Mouse (Mus musculus): ENCODE measurements at regions not wholly inside any gene's neighbourhood (a gene's known extent, or its start where the extent isn't known, plus 50 kb on each side); places are given as distances from the start of the nearest gene placed in this dataset.
A peak's percentile ranks its signal among the peaks of the same experiment; 100 is the strongest.

DNA sequence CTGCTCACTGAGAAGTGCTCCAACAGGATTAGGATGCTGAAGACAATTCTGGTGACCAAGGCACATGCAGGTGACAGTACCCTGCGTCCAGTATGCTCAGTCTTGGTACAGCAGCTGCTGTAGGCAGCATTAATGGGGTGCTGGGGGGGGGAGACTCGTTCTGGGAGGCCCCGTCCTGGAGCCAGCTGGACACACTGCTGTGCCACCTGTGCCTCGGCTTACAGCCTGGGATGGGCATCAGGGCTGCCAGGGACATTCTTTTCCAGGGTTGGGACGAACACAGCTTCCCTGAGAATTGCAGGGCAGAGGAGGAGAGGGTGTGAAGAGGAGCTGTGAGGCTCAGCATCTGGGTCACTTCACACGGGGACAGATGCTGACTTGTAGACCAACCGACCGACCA, 135.3 kb downstream of the Zfp36l2 start:
- H3K4me2 ChIP-seq (replicated peaks; ENCODE audit: low read depth, low read length), result no peak overlapping the region
- WGBS, result 73% methylated on average over 8 of the region's 8 CpGs
- H3K4me3 ChIP-seq (ENCODE audit: low read length), result no peak overlapping the region
- no peaks in the 10 kb centered on the region for H3K27me3 ChIP-seq (ENCODE audit: insufficient read depth, low read length)
- ATAC-seq (ENCODE audit: low FRiP score, low TSS enrichment), result no peak
- H3K9me3 ChIP-seq (ENCODE audit: low read length), result no peaks in the 10 kb centered on the region
- H3K4me1 ChIP-seq (ENCODE audit: insufficient read depth, low read length), result peaks cover 4% of the 10 kb centered on the region; the same call in 1 of the 2 replicates
- no peak overlapping the region for H3K9ac ChIP-seq (replicated peaks; ENCODE audit: low read length)
- H3K27ac ChIP-seq (ENCODE audit: low read length), result no peak overlapping the region
- H3K36me3 ChIP-seq (ENCODE audit: insufficient read depth, low read length), result no peaks in the 10 kb centered on the region

DNA sequence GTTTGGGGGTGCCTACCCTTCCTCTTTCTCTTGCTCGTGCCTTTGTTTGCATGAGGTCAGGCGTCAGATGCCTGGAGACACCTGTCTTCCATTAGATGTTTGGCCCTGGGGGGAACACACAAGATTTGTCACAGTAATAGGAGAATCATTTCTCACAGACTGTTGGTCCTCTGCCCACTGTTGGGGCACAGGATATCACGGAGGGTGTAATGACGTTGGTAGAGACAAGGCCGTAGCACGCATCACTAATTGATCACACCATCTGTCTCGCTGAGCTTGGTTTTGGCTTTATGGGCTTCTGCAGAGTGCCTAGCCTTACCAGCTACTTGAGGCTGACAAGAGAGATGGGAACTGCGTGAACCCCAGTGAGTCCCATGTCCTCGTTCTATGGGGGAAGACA, 136.5 kb downstream of the Zfp36l2 start:
- no peaks in the 10 kb centered on the region for H3K4me1 ChIP-seq (ENCODE audit: insufficient read depth, low read length)
- H3K9ac ChIP-seq (replicated peaks; ENCODE audit: low read length), result no peak overlapping the region
- H3K4me3 ChIP-seq (ENCODE audit: low read length), result no peak overlapping the region
- no peaks in the 10 kb centered on the region for H3K27me3 ChIP-seq (ENCODE audit: insufficient read depth, low read length)
- no peaks in the 10 kb centered on the region for H3K9me3 ChIP-seq (ENCODE audit: low read length)
- no peak overlapping the region for H3K4me2 ChIP-seq (replicated peaks; ENCODE audit: low read depth, low read length)
- 67% methylated on average over 9 of the region's 9 CpGs for WGBS
- ATAC-seq (ENCODE audit: low FRiP score, low TSS enrichment), result no peak
- no peaks in the 10 kb centered on the region for H3K36me3 ChIP-seq (ENCODE audit: insufficient read depth, low read length)
- H3K27ac ChIP-seq (ENCODE audit: low read length), result no peak overlapping the region

DNA sequence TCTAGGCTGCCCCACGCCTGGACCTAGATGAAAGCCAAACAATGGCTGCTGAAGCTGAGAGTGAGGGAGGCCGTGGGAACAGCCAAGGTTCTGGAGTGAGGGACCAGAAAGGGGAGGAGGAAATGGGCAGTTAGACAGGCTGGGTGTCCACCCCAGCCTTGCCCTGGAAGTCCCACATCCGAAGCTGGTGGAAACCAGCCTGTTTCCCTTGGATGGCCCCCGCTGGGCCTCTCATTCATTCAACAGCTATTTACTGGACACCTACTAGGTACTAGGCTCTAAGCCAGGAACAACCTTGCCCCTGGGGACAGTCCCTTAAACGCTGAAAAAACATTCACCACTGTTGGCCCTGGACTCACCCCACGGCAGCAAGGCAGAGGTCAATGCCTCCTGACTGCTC, 139.2 kb downstream of the Zfp36l2 start:
- no peak for ATAC-seq (ENCODE audit: low FRiP score, low TSS enrichment)
- Histone ChIP-seq H3K36me3 (ENCODE audit: insufficient read depth, low read length) (no peaks in the 10 kb centered on the region), H3K27ac (ENCODE audit: low read length) (no peak overlapping the region), H3K27me3 (ENCODE audit: insufficient read depth, low read length) (no peaks in the 10 kb centered on the region), H3K4me1 (ENCODE audit: insufficient read depth, low read length) (peaks cover 21% of the 10 kb centered on the region), H3K9me3 (ENCODE audit: low read length) (no peaks in the 10 kb centered on the region), H3K4me2 (replicated peaks; ENCODE audit: low read depth, low read length) (no peak overlapping the region), H3K9ac (replicated peaks; ENCODE audit: low read length) (no peak overlapping the region), H3K4me3 (ENCODE audit: low read length) (no peak overlapping the region)
- 44% methylated on average over 6 of the region's 6 CpGs for WGBS

DNA sequence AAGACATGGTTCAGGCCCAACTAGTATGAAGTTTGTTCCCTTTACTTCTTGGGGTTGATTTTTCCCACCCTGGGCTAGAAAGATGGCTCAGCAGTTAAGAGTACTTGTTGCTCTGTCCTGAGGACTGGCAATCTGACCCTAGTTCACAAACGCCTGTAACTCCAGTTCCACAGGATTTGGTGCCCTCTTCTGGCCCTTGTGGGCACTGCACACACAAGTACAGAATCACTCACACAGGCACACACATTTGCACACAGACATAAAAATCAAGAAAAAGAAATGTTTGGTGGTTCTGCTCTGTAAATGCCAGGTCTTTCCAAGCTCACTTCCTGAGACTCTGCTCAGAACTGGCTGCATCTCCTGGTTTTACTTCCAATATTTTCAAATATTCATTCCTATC, 140.2 kb downstream of the Zfp36l2 start:
- H3K27me3 ChIP-seq (ENCODE audit: insufficient read depth, low read length), result no peaks in the 10 kb centered on the region
- 93% methylated on average over 1 of the region's 1 CpGs for WGBS
- no peaks in the 10 kb centered on the region for H3K9me3 ChIP-seq (ENCODE audit: low read length)
- H3K36me3 ChIP-seq (ENCODE audit: insufficient read depth, low read length), result no peaks in the 10 kb centered on the region
- no peak overlapping the region for H3K4me3 ChIP-seq (ENCODE audit: low read length)
- H3K27ac ChIP-seq (ENCODE audit: low read length), result no peak overlapping the region
- ATAC-seq (ENCODE audit: low FRiP score, low TSS enrichment), result no peak
- H3K4me1 ChIP-seq (ENCODE audit: insufficient read depth, low read length), result peaks cover 28% of the 10 kb centered on the region
- H3K4me2 ChIP-seq (replicated peaks; ENCODE audit: low read depth, low read length), result no peak overlapping the region
- H3K9ac ChIP-seq (replicated peaks; ENCODE audit: low read length), result no peak overlapping the region

DNA sequence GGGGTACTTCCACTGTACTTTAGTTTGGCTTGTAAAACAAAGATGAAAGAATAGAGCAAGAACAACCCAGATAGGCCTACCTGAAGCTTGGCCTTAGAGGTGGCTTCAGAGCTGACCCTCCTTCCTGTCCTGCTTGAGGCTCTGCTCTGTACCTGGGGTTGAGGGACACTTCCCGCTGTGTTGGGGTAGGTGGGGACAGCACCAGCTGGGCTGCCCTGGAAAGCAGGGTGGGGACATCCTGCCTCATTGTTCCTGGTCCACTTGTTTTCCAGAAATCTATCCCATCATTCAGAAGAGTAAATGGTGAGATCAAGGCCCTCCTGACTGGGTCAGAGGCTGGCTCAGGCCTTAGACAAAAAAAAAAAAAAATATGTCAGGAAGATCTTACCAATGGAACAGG, 141.9 kb downstream of the Zfp36l2 start:
- ATAC-seq (ENCODE audit: low FRiP score, low TSS enrichment), result no peak
- Histone ChIP-seq H3K9me3 (ENCODE audit: low read length) (no peaks in the 10 kb centered on the region; the same call in none of the 2 replicates), H3K27ac (ENCODE audit: low read length) (peak overlapping the region; percentile 81; the same call in 1 of the 2 replicates), H3K4me3 (ENCODE audit: low read length) (no peak overlapping the region), H3K4me1 (ENCODE audit: insufficient read depth, low read length) (peaks cover 28% of the 10 kb centered on the region), H3K27me3 (ENCODE audit: insufficient read depth, low read length) (no peaks in the 10 kb centered on the region), H3K4me2 (replicated peaks; ENCODE audit: low read depth, low read length) (no peak overlapping the region), H3K9ac (replicated peaks; ENCODE audit: low read length) (no peak overlapping the region), H3K36me3 (ENCODE audit: insufficient read depth, low read length) (no peaks in the 10 kb centered on the region)
- 86% methylated on average over 1 of the region's 1 CpGs for WGBS

DNA sequence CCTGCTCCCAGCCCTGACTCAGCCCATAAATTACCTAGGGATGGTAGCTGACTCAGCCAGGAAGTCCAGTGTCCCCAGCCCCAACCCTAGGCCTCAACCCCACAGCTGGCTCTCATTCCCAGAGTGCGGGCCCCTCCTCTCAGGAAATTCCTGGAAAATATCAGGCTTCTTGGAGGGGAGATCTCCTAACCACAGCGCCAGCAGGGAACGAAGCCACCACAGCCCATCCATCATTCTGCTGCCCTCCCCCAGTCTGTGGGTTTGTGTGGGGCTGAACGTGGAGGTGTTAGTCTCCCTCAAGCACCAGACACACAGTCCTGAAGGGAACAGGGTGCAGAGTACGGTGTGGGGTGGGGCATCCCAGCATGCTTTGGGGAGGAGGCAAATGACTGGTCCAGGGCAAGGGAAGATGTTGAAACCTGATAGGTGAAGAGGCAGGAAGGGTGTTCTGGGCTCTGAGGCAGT, 143.2 kb downstream of the Zfp36l2 start:
- no peak overlapping the region for H3K9ac ChIP-seq (replicated peaks; ENCODE audit: low read length)
- no peak overlapping the region; the same call in 1 of the 2 replicates for H3K4me2 ChIP-seq (replicated peaks; ENCODE audit: low read depth, low read length)
- peaks cover 28% of the 10 kb centered on the region for H3K4me1 ChIP-seq (ENCODE audit: insufficient read depth, low read length)
- ATAC-seq (ENCODE audit: low FRiP score, low TSS enrichment), result peak; percentile 95
- peak overlapping the region; percentile 81 for H3K27ac ChIP-seq (ENCODE audit: low read length)
- H3K27me3 ChIP-seq (ENCODE audit: insufficient read depth, low read length), result no peaks in the 10 kb centered on the region
- no peaks in the 10 kb centered on the region for H3K36me3 ChIP-seq (ENCODE audit: insufficient read depth, low read length)
- WGBS, result 10% methylated on average over 5 of the region's 5 CpGs
- H3K9me3 ChIP-seq (ENCODE audit: low read length), result no peaks in the 10 kb centered on the region; the same call in none of the 2 replicates
- no peak overlapping the region for H3K4me3 ChIP-seq (ENCODE audit: low read length)

DNA sequence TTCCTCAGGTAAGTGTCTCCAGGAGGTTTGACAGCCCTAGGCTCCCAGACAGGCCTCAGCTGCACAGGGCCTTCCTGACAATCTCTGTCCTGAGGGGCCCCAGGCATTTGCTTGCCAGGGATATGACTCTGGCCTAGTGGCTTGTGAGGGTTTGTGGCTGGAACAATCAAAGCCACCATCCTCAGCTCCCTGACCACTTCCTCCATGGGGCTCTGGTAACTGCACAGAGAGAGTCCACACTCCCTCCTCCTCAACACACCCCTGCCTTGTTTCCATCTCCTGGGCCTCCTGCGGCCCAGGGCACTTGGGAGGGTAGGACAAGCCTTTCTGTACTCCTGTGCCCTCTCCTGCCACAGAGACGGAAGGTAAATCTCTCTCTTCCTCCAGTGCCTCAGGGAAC, 144.6 kb downstream of the Zfp36l2 start:
- H3K4me2 ChIP-seq (replicated peaks; ENCODE audit: low read depth, low read length), result no peak overlapping the region
- H3K27me3 ChIP-seq (ENCODE audit: insufficient read depth, low read length), result no peaks in the 10 kb centered on the region
- ATAC-seq (ENCODE audit: low FRiP score, low TSS enrichment), result no peak
- H3K4me1 ChIP-seq (ENCODE audit: insufficient read depth, low read length), result peaks cover 36% of the 10 kb centered on the region
- H3K9me3 ChIP-seq (ENCODE audit: low read length), result no peaks in the 10 kb centered on the region; the same call in none of the 2 replicates
- no peak overlapping the region for H3K9ac ChIP-seq (replicated peaks; ENCODE audit: low read length)
- WGBS, result 53% methylated on average over 2 of the region's 2 CpGs
- no peak overlapping the region for H3K27ac ChIP-seq (ENCODE audit: low read length)
- H3K36me3 ChIP-seq (ENCODE audit: insufficient read depth, low read length), result no peaks in the 10 kb centered on the region
- H3K4me3 ChIP-seq (ENCODE audit: low read length), result no peak overlapping the region

DNA sequence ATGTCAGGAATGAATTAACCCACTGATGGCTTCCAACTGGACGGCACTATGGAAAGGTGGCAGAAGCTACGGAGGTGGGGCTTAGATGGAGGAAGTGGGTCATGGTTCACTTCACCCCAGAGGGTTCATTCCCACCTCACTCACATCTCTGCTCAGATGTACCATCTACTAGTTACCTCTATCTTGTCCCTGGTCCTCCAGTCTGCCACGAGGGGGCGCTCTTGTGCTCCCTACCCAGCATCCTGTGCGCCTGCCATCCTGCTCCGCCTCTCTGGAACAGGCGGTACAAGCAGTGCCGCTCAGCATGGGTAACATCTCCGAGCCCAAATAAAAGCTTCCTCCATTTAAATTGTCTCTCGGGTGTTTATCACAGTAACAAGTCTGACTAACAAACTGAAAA, 148.3 kb downstream of the Zfp36l2 start:
- Histone ChIP-seq H3K4me2 (replicated peaks; ENCODE audit: low read depth, low read length) (no peak overlapping the region), H3K36me3 (ENCODE audit: insufficient read depth, low read length) (no peaks in the 10 kb centered on the region), H3K4me1 (ENCODE audit: insufficient read depth, low read length) (peaks cover 31% of the 10 kb centered on the region), H3K27ac (ENCODE audit: low read length) (no peak overlapping the region), H3K9ac (replicated peaks; ENCODE audit: low read length) (no peak overlapping the region), H3K4me3 (ENCODE audit: low read length) (no peak overlapping the region), H3K27me3 (ENCODE audit: insufficient read depth, low read length) (no peaks in the 10 kb centered on the region), H3K9me3 (ENCODE audit: low read length) (no peaks in the 10 kb centered on the region; the same call in none of the 2 replicates)
- 85% methylated on average over 10 of the region's 10 CpGs for WGBS
- no peak for ATAC-seq (ENCODE audit: low FRiP score, low TSS enrichment)

DNA sequence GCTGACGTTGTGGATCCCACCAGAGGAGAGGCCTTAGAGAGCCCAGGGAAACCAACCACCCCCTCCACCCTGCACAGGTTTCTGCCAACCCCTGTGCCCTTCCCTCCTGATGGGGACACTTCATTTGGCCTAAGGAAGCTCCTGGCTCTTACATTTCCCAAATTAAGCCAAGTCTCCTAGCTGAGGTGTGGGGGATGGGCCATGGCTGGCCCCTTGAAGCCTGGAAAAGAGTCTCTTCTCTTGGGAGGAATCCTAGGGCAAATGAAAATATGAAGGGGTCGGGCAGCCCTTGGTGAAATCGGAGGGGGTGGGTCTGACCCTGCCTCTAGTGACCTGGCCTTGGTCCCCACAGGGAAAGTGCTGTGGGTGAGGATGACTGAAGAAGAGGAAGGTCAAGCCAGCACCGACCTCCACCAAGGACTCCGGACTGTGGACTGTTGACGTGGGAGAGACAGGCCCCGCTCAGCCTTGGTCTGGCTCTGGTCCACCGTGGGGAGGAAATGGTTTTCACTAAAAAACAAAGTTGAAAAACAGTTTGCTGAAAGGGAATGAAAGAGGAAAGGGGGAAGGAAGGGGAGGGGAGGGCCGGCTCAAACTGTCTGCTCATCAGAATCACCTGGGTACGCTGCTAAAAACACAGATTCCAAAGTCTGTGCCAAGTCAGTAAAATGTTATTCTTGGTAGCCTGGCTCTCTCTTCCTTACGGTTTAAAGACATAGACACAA, 150.0 kb downstream of the Zfp36l2 start:
- no peaks in the 10 kb centered on the region for H3K36me3 ChIP-seq (ENCODE audit: insufficient read depth, low read length)
- 46% methylated on average over 11 of the region's 11 CpGs for WGBS
- H3K27ac ChIP-seq (ENCODE audit: low read length), result peak overlapping the region; percentile 67
- no peaks in the 10 kb centered on the region; the same call in none of the 2 replicates for H3K9me3 ChIP-seq (ENCODE audit: low read length)
- H3K27me3 ChIP-seq (ENCODE audit: insufficient read depth, low read length), result no peaks in the 10 kb centered on the region
- peaks cover 23% of the 10 kb centered on the region for H3K4me1 ChIP-seq (ENCODE audit: insufficient read depth, low read length)
- no peak overlapping the region for H3K4me3 ChIP-seq (ENCODE audit: low read length)
- no peak overlapping the region for H3K4me2 ChIP-seq (replicated peaks; ENCODE audit: low read depth, low read length)
- ATAC-seq (ENCODE audit: low FRiP score, low TSS enrichment), result 0 out of 2 replicates have a peak, but pooled peaks have one; percentile 28
- H3K9ac ChIP-seq (replicated peaks; ENCODE audit: low read length), result peak overlapping the region; percentile 2; the same call in 1 of the 2 replicates

DNA sequence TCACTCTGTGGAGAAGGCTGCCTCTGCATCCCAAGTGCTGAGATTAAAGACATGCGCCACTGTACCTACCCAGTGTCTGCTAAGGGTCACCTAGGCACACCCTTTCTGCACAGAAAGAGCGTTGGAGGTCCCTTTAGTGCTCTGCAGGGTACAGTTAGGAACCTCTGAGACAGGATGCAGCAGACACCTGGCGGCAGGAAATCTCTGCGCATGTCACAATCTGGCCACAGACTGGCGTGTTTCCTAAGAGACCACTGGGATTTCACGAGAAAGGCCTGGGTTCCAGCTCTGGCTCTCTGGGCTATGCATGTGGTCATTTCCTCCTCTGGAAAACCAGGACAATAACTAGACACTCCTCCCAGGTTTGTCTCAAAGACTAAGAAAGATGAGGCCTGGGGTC, 151.7 kb downstream of the Zfp36l2 start:
- peak overlapping the region; percentile 17; the same call in 1 of the 2 replicates for H3K27ac ChIP-seq (ENCODE audit: low read length)
- peaks cover 38% of the 10 kb centered on the region for H3K4me1 ChIP-seq (ENCODE audit: insufficient read depth, low read length)
- no peak for ATAC-seq (ENCODE audit: low FRiP score, low TSS enrichment)
- H3K36me3 ChIP-seq (ENCODE audit: insufficient read depth, low read length), result no peaks in the 10 kb centered on the region
- H3K4me3 ChIP-seq (ENCODE audit: low read length), result no peak overlapping the region
- no peak overlapping the region for H3K9ac ChIP-seq (replicated peaks; ENCODE audit: low read length)
- H3K9me3 ChIP-seq (ENCODE audit: low read length), result no peaks in the 10 kb centered on the region; the same call in none of the 2 replicates
- 81% methylated on average over 6 of the region's 6 CpGs for WGBS
- H3K4me2 ChIP-seq (replicated peaks; ENCODE audit: low read depth, low read length), result no peak overlapping the region
- no peaks in the 10 kb centered on the region for H3K27me3 ChIP-seq (ENCODE audit: insufficient read depth, low read length)
